Mouse (Mus musculus): ENCODE measurements around the gene Tll2.

Gene Tll2

GRCm38 (mm10) chr19:41154681-41155080, 52.0 kb downstream of the Tll2 start:
- no peak for DNase-seq (ENCODE audit: low read depth)

GRCm38 (mm10) chr19:41152462-41152861, 54.2 kb downstream of the Tll2 start:
- DNase-seq (ENCODE audit: low read depth), result no peak

- no peak for DNase-seq (ENCODE audit: low read depth)
Measured at GRCm38 (mm10) chr19:41152016-41152370, 54.6 kb downstream of the Tll2 start.

GRCm38 (mm10) chr19:41151321-41152015, 55.2 kb downstream of the Tll2 start:
- no peak for DNase-seq (ENCODE audit: low read depth)

- DNase-seq (ENCODE audit: low read depth), result no peak
Measured at GRCm38 (mm10) chr19:41140961-41141360, 65.7 kb downstream of the Tll2 start.

DNA sequence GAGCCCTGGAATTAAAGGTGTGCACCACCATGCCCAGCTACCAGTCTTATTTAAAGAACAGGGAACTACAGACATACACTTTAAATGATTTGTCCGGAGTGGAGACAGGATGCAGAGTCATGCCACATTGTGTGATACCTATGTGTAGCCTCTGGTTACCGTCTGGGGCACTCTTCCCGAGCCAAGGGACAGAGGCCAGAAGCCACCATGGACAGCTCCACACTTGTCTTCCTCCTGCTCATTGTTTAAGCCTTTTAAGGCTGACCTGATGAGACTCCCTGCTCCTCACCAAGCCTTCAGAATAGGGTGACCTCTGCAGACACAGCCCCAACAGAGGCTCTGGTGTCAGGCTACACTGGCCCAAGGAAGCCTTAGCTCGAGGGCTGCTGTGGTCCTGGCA, 67.0 kb downstream of the Tll2 start:
- DNase-seq (ENCODE audit: low read depth), result no peak

- DNase-seq (ENCODE audit: low read depth), result no peak
Measured at GRCm38 (mm10) chr19:41123009-41123408, 83.6 kb downstream of the Tll2 start.

DNA sequence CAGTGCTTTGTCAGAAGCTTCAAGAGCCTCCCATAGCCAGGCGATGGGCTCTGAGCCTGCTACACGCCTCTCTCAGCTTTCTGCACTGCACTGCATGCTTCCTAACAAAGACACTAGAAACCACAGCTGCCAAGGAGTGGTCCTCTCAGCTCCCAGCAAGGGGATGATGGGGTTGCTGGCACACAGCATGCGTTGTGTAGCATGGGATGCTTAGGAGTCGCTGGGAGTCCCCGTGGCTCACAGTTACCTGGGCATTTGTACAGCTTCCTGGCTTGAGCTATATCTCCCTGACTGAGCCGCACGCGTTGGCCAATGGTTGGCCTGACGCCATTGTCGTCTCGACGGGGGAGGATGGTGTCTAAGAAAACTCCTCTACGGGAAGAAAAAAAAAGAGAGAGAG, 86.7 kb downstream of the Tll2 start:
- no peak for DNase-seq (ENCODE audit: low read depth)

GRCm38 (mm10) chr19:41118346-41118745, 88.3 kb downstream of the Tll2 start:
- no peak for DNase-seq (ENCODE audit: low read depth)

- no peak for DNase-seq (ENCODE audit: low read depth)
Measured at GRCm38 (mm10) chr19:41117334-41117733, 89.3 kb downstream of the Tll2 start.

DNA sequence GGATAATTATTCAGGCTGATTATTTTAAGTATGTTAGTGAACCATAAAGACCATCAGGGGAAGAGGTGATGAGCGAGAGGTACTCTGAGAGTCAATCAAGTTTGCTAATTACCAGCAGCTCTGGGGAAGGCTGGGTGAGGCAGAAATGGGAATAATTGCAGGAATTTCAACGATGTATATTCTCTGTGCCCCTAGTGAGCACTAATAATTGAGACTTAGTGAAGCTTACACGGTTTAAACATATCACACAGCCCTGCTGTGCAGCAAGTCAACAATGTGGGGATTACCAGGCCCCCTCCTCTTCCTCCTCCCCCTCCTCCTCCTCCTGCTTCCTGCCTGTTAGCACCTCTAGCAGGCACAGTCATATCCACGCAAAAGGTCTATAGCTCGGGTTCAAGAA, 92.0 kb downstream of the Tll2 start:
- DNase-seq (ENCODE audit: low read depth), result no peak

GRCm38 (mm10) chr19:41113911-41114531, 92.6 kb downstream of the Tll2 start:
- DNase-seq (ENCODE audit: low read depth), result no peak

GRCm38 (mm10) chr19:41112609-41113008, 94.0 kb downstream of the Tll2 start:
- DNase-seq (ENCODE audit: low read depth), result no peak

- no peak for DNase-seq (ENCODE audit: low read depth)
Measured at GRCm38 (mm10) chr19:41109991-41110390, 96.6 kb downstream of the Tll2 start.

DNA sequence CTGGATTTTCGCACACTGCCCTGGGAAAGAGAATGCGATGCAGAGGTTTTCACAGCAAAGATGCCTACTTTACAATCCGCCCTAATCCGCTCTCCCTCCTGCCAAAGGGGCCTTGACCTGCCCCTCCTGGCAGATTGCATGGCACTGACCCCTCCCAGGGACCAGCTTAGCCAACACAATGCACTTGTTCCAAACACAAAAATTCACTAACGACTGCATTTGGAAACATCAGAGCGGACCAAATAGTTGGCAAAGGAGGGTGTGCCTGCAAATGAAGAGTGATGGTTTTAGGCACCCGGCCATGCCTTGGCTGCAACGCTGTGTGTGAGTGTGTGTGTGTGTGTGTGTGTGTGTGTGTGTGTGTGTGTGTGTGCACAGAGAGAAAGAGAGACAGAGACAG, 97.1 kb downstream of the Tll2 start:
- DNase-seq (ENCODE audit: low read depth), result no peak

DNA sequence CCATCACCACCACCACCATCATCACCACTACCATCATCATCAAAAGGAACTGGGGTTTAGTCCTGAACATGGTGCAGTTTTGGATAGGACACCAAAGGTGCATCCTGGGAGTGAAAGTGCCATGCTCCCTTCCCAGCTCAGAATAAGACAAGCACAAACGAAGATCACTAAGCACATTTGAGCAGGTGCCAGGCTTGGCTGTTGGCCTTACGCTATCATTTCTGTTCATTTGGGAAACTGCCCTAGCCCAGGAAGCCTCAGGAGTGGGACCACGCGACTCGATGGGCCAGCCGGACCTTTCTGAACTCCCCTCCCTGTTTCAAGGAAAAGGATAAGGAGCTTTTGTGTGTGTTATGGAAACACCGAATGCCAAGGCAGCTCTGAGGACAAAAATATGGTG, 98.0 kb downstream of the Tll2 start:
- DNase-seq (ENCODE audit: low read depth), result no peak

DNA sequence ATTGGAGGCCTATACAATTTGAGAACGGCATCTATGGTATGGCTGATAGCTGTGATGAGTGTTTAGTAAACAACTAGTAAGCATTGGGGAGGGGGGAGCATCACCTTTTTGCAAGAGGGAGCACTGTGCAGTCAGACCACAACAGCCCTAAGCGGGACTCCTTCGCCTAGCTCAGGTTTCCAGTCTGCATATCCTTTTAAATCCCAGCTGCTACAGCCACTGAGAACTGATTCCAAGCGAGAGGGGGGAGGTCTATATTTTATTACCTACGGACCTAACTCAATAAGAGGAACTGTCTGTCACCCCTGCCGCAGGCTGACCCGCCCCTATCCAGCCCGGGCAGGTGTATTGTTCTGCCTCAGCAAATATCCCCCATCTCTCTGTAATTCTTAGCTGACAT, 99.1 kb downstream of the Tll2 start:
- DNase-seq (ENCODE audit: low read depth), result no peak

- peak; percentile 7 for DNase-seq (ENCODE audit: low read depth)
Measured at GRCm38 (mm10) chr19:41104922-41105321, 101.7 kb downstream of the Tll2 start.

DNA sequence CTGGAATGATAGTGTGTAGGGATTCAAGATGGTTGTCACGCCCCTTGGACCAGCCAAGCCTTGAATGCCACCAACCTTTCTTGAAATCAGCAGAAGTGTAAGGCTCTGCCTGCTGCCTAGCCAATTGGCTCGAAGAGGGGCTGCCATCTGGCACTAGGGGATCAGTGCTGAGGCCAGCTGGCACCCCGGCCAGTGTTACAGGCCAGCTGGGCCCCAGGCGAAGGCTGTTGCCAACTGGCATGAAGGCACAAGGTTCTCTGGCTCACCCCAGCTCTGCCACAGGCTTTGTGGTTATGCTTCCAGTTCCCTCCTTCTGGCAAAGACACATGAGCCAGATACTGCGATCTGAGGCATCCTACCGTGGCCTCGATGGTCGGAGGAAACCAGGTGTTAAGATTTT, 105.2 kb downstream of the Tll2 start:
- DNase-seq (ENCODE audit: low read depth), result no peak

DNA sequence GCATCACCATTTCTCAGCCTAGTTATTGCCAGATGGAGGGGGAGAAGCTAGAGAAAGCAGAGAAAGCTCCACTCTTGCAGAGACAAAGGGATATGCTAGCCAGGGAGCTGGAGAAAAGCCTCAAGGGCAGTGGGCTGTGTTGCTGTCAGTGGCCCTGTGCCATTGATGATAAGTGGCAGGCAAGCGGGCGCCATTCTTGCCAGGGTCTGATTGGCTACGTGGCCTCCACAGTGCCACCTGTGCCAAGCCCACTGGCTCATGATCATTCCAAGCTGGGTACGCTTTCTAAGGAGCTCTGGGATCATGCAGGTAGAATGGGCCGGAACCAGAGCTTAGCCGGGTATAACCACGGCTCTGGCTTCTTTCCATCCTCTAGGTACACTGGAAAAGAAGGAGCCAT, 105.8 kb downstream of the Tll2 start:
- DNase-seq (ENCODE audit: low read depth), result no peak

DNA sequence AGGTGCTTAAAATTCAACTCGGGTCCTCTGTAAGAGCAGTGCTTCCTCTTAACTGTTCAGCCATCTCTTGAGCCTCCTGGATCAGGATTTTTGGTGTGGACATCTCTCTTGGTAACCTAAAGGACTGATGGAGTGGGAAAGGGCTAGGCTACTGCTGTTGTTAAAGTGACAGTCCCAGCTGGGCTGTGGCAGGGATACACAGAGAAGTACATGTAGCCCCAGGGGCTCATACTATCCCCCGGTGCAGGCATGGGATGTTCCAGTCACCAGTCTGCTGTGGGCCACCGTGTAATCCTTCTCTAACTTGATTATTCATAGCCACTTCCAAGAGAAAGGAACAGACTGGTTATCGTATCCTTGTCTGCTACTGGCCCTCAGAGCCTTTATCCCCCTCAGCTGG, 109.6 kb downstream of the Tll2 start:
- DNase-seq (ENCODE audit: low read depth), result no peak

DNA sequence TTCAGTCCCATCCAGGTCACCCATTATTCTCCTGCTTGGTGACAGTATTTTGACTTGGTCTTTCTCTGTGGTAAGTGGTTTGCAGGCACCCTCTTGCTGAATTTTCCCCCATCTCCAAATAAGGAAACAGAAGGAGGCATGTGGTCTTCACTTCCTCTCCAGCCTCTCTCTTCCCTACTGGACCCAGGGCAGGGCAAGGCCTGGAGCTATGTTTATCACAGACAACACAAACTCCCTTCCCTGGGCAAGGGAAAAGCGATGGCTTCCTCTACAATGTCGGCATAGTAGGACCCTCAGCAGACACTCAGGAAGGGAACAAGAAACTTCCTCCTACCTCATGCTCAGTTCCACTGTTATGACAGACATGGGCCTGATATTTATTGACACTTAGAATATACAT, 114.7 kb downstream of the Tll2 start:
- no peak for DNase-seq (ENCODE audit: low read depth)

DNA sequence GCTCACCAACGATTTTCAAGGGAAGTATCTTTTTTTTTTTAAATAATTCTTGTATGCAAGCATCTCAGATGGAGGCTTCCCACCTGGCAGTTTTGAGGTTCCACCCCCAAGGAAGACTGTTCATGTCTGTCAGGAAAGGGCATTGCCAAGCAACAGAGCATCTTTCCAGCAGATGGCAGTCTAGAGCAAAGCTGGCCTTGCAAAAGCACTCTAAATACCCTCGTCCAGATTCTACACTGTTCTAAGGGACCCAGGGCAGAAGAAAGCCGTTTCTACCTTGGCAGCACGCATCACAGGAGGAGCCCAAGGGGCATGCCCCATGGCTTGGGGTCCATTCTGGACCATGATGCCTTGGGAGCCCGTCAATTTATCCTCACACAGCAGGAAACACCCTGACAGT, 116.8 kb downstream of the Tll2 start:
- DNase-seq (ENCODE audit: low read depth), result peak; percentile 63

GRCm38 (mm10) chr19:41088491-41088890, 118.1 kb downstream of the Tll2 start:
- DNase-seq (ENCODE audit: low read depth), result no peak
